Mouse (Mus musculus) erythroblast, embryonic 14.5 days (primary cell): ENCODE measurements around the gene Psmb5.

Experiments
- GATA1 ChIP-seq: IDR thresholded peaks from 2 replicates; pipeline ENCODE4 v1.6.1; 2012; ENCODE audit warnings: low read length, inconsistent platforms, mixed read lengths
- TAL1 ChIP-seq: IDR thresholded peaks from 3 replicates; pipeline ENCODE4 v1.6.1; 2012; ENCODE audit warnings: low read length, inconsistent platforms, mixed read lengths

- no peak for TF ChIP-seq TAL1
- TF ChIP-seq GATA1, result no peak
These were observed 49.0 kb downstream of the Psmb5 start for GRCm38 (mm10) chr14:54568694-54569414.
